19 mouse cellular contexts compared by ENCODE assay signal in the genomic region with DNA sequence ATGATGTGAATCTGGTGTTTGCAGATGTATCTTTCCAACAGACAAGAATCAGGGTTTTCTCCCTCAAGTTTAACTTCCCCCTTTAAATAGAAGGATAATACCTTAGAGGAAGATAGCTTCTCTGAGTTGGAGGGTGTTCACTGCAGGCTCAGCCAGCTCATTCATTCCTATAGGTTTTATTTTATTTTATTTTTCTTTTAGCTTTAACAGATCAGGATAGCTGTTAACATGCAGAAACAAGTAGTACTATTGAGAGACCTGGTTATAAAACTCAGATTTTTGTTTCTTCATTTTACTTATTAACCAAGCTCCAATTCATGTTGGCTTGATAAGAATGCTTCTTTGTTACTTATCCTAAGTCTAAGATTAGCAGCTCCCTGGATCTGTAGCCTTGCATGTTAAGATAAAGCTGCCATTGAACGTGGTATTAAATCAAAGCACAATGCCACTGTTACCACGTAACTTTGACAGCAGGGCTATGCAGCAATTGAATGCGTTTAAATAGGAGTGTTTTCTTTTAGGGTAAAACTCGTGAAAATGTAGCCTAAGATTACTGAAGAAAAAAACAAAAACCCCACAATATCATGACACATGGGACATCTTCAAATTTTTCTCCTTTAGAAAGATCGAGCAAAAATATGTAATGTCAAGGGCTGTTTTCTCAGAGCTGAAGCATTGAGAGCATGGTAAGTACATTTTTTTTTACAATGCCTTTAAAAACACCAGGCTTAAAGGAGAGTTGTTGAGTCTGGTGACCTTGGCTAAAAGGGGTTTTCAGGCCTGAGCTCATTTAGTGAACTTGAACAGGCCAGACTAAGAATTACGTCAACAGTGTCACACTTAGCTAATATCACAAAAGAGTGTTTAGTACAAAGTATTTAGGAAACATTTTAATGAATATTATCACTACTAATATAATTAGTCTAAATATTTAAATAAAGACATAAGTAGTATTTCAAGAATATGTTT.
"Had no signal": no experiment of that assay in that cellular context is flagged by ENCODE, and none has a peak within 500 bp of the region (broad histone marks: within the 10 kb centered on the region; RNA-seq: fewer than 3 reads in every experiment).

No protein-coding gene starts in this region.

- H3K27ac ChIP-seq: kidney, postnatal 0 days; layer of hippocampus, adult 2 months; limb, embryonic 10.5 days; limb, embryonic 13.5 days; liver, embryonic 12.5 days; liver, embryonic 15.5 days; macrophage; neural tube, embryonic 12.5 days; neural tube, embryonic 15.5 days had no signal

- H3K9ac ChIP-seq: limb, embryonic 13.5 days; liver, embryonic 12.5 days; liver, embryonic 15.5 days; neural tube, embryonic 12.5 days; neural tube, embryonic 15.5 days had no signal

- H3K9me3 ChIP-seq: limb, embryonic 10.5 days; limb, embryonic 13.5 days; liver, embryonic 12.5 days; liver, embryonic 15.5 days; neural tube, embryonic 12.5 days; neural tube, embryonic 15.5 days had no signal

- H3K36me3 ChIP-seq: limb, embryonic 10.5 days; limb, embryonic 13.5 days; liver, embryonic 12.5 days; liver, embryonic 15.5 days; neural tube, embryonic 12.5 days; neural tube, embryonic 15.5 days had no signal

- H3K27me3 ChIP-seq: limb, embryonic 13.5 days; liver, embryonic 12.5 days; liver, embryonic 15.5 days; neural tube, embryonic 12.5 days; neural tube, embryonic 15.5 days had no signal

- H3K4me2 ChIP-seq: limb, embryonic 13.5 days; liver, embryonic 12.5 days; liver, embryonic 15.5 days; neural tube, embryonic 12.5 days; neural tube, embryonic 15.5 days had no signal

- ATAC-seq: liver, embryonic 12.5 days had no signal

- H3K4me3 ChIP-seq: layer of hippocampus, adult 2 months; limb, embryonic 10.5 days; limb, embryonic 13.5 days; liver, embryonic 12.5 days; liver, embryonic 15.5 days; neural tube, embryonic 12.5 days; neural tube, embryonic 15.5 days had no signal

- H3K4me1 ChIP-seq: limb, embryonic 10.5 days; limb, embryonic 13.5 days; liver, embryonic 12.5 days; liver, embryonic 15.5 days; neural tube, embryonic 12.5 days; neural tube, embryonic 15.5 days had no signal

- DNase-seq: kidney, adult 2 months; kidney, postnatal 25 days; layer of hippocampus, adult 9-11 months; liver; lung, adult 18-20 months; lung, postnatal 14 days; right cerebral cortex, adult 18-20 months; right cerebral cortex, postnatal 14 days; right cerebral cortex, postnatal 4 days; thymus, postnatal 25 days had no signal
